Mouse (Mus musculus) stomach, embryonic 14.5 days (tissue): ENCODE results near the gene Gm20425. TPM values are rescaled to one million over a fixed set of nuclear protein-coding genes. Genes with fewer than 3 reads are reported as not detected.
A peak's percentile ranks its signal among the peaks of the same experiment; 100 is the strongest.

Source experiments
- ATAC-seq: fragments of 200-750 bp; cut with Nextera tagmentation; 2 replicates; pipeline ENCODE4 v1.8.0; 2017; ENCODE audit warnings: low read depth, moderate TSS enrichment; ENCODE audit not compliant: insufficient number of reproducible peaks, insufficient read depth, low FRiP score
- H3K27ac ChIP-seq: fragments of 300-500 bp; sonication (generic); 2 replicates; pipeline ENCODE4 v1.5.1; 2014; ENCODE audit warnings: mild to moderate bottlenecking, low read length, moderate library complexity, mixed read lengths
- H3K27me3 ChIP-seq: fragments of 300-500 bp; sonication (generic); 2 replicates; pipeline ENCODE4 v1.6.1; 2014; ENCODE audit warnings: low read length, control low read depth, mixed read lengths; ENCODE audit not compliant: control insufficient read depth, insufficient read depth
- H3K36me3 ChIP-seq: fragments of 300-500 bp; sonication (generic); 2 replicates; pipeline ENCODE4 v1.6.1; 2014; ENCODE audit warnings: mild to moderate bottlenecking, control low read depth, low read length, moderate library complexity, mixed read lengths; ENCODE audit not compliant: control insufficient read depth, insufficient read depth
- H3K4me1 ChIP-seq: fragments of 300-500 bp; sonication (generic); 2 replicates; pipeline ENCODE4 v1.6.1; 2014; ENCODE audit warnings: low read length, control low read depth, mixed read lengths; ENCODE audit not compliant: control insufficient read depth, insufficient read depth
- H3K4me2 ChIP-seq: fragments of 300-500 bp; sonication (generic); replicated peaks from 2 replicates; pipeline ENCODE4 v1.6.1; 2014; ENCODE audit warnings: low read depth, low read length, control low read depth
- H3K4me3 ChIP-seq: fragments of 300-500 bp; sonication (generic); 2 replicates; pipeline ENCODE4 v1.5.1; 2014; ENCODE audit warnings: low read depth, low read length, control low read depth
- H3K9ac ChIP-seq: fragments of 300-500 bp; sonication (generic); replicated peaks from 2 replicates; pipeline ENCODE4 v1.6.1; 2014; ENCODE audit warnings: low read depth, mild to moderate bottlenecking, control low read depth, low read length, moderate library complexity, mixed read lengths
- H3K9me3 ChIP-seq: fragments of 300-500 bp; sonication (generic); 2 replicates; pipeline ENCODE4 v1.6.1; 2016; ENCODE audit warnings: low read depth, low read length, control low read depth; ENCODE audit not compliant: control insufficient read depth
- WGBS: fragments of 180-500 bp; shearing (Covaris S2); extraction: QIAGEN DNeasy Blood & Tissue Kit; methylation state at CpG from one replicate; pipeline ENCODE4 v1.1.7; 2014; 5-methylcytosine and 5-hydroxymethylcytosine counted together
- polyA plus RNA-seq: library from polyadenylated mRNA; unstranded; fragments of >200 nt; fragmentation: Nextera tagmentation; extraction: Ambion mirVana; gene quantifications from 2 replicates; pipeline ENCODE4 v1.2.1, GENCODE M21; 2014

The Gm20425 gene
- polyA plus RNA-seq, result 1.9 TPM in 1 of 2 replicates, not detected in the other

DNA sequence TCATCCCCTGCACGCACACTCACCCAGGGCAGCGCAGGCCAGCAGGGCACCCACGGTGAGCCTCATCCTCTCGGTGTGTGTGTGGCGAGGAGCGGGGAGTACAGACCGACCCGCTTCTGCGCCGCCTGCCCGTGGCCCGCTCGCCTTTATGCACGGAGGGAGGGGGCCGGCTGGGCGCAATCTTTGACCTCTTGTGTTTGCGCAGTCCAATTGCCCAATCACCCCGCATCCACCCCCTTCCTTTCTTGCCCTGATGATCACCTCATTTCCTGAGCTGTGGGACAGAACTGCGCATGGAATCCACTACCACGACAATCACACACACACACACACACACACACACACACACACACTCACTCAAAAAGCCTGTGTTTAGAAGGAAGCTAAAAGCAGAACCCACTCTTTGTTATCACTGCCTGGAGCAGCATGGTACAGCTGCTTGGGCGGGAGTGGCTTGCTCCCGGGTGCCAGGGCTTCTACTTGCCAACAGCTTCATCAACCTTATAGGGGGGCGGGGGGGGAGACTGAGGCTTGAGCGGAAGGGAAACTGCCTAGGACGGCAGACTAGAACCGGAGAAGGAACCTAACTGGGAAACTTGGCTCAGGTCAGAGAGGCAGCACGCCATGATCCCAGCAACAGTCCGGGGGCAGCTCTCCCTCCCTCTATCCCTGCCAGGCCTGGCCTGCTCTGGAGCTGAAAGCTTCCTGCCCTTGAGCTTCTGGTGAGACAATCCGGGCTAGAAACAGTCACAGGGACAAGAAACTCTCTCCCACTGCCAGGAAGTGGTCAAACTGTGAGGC, at the start of gene Gm20425, which contains the start of gene Trf:
Gene Gm20425, minus strand, starts transcription at position 157 of the 801 bp plus-strand sequence.
Gene Trf, minus strand, starts transcription at position 294 of the 801 bp plus-strand sequence.
- H3K4me3 ChIP-seq, result no peak within 1 kb of the TSS
- no peaks in the 10 kb centered on the region for H3K4me1 ChIP-seq
- 53% methylated on average over 27 of the region's 29 CpGs for WGBS
- no peaks in the 10 kb centered on the region for H3K36me3 ChIP-seq
- H3K9me3 ChIP-seq, result no peaks in the 10 kb centered on the region
- H3K27me3 ChIP-seq, result no peaks in the 10 kb centered on the region
- peak within 1 kb of the TSS; percentile 4; the same call in 1 of the 2 replicates for H3K27ac ChIP-seq
- ATAC-seq, result peak; percentile 29; the same call in 1 of the 2 replicates
- peak within 1 kb of the TSS; percentile 25 for H3K4me2 ChIP-seq
- H3K9ac ChIP-seq, result no peak within 1 kb of the TSS

DNA sequence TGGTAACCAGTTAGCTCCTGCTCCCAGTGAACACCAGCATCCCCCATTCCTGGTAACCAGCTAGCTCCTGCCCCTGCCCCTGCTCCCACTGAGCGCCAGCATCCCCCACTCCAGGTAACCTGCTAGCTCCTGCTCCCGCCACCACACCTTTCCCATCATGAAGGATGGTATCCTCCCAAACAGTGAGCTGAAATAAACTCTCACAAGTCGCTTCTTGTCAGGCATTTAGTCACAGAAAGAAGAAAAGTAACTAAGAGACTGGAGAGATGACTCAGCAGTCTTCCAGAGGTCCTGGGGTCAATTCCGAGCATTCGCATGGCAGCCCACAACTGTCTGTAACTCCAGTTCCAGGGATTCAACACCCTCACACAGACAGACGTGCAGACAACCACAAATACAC, 46.8 kb upstream of the Gm20425 start:
- H3K4me2 ChIP-seq, result no peak overlapping the region
- no peak for ATAC-seq
- WGBS, result 77% methylated on average over 6 of the region's 6 CpGs

DNA sequence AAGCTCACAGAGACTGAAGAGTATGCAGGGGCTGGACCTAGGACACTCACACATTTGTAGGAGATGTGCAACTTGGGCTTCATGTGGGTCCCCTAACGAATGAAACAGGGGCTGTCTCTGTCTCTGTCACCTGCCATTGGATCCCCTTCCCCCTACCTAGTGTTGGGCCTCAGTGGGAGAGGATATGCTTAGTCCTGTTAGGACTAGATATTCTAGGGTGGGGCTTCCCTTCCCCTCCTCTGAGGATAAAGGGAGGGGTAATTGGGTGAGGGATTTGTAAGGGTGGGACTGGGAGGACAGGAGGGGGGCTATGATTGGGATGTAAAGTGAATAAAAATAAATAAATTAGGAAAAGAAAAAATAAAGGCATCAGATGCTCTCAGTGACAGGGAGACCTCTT, 45.6 kb upstream of the Gm20425 start:
- no peaks in the 10 kb centered on the region for H3K27me3 ChIP-seq
- 83% methylated on average over 1 of the region's 1 CpGs for WGBS
- H3K9me3 ChIP-seq, result no peaks in the 10 kb centered on the region
- no peak for ATAC-seq
- no peak overlapping the region for H3K9ac ChIP-seq
- H3K4me1 ChIP-seq, result no peaks in the 10 kb centered on the region
- no peak overlapping the region for H3K4me2 ChIP-seq
- H3K27ac ChIP-seq, result no peak overlapping the region
- H3K36me3 ChIP-seq, result no peaks in the 10 kb centered on the region
- no peak overlapping the region for H3K4me3 ChIP-seq

More for the DNA sequence above, 46.8 kb upstream of the Gm20425 start:
- Histone ChIP-seq H3K4me3 (no peak overlapping the region), H3K27ac (no peak overlapping the region), H3K9me3 (no peaks in the 10 kb centered on the region), H3K36me3 (no peaks in the 10 kb centered on the region), H3K4me1 (no peaks in the 10 kb centered on the region), H3K9ac (no peak overlapping the region), H3K27me3 (no peaks in the 10 kb centered on the region)

DNA sequence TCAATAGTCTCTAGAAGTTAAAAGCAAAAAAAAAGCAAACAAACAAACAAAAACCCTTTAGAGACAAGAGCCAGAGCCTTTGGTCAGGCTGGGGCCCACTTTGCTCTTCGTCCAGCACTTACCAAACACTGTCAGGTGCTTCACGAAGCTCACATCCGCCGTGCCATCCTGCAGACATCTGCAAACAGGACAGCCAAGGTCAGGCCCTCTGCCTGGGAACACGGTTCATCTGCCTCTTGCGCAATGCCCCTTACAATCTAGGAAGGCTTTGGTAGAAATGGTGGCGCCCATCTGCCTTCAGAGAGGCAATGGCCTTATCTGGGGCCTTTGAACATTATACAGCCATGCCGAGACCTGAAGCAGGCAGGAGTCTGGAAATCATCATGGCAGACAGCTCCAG, 44.7 kb upstream of the Gm20425 start:
- H3K9me3 ChIP-seq, result no peaks in the 10 kb centered on the region
- no peaks in the 10 kb centered on the region for H3K27me3 ChIP-seq
- no peak overlapping the region for H3K9ac ChIP-seq
- WGBS, result 67% methylated on average over 8 of the region's 8 CpGs
- H3K36me3 ChIP-seq, result no peaks in the 10 kb centered on the region
- H3K4me3 ChIP-seq, result no peak overlapping the region
- no peak for ATAC-seq
- H3K27ac ChIP-seq, result no peak overlapping the region
- H3K4me2 ChIP-seq, result no peak overlapping the region
- no peaks in the 10 kb centered on the region for H3K4me1 ChIP-seq

DNA sequence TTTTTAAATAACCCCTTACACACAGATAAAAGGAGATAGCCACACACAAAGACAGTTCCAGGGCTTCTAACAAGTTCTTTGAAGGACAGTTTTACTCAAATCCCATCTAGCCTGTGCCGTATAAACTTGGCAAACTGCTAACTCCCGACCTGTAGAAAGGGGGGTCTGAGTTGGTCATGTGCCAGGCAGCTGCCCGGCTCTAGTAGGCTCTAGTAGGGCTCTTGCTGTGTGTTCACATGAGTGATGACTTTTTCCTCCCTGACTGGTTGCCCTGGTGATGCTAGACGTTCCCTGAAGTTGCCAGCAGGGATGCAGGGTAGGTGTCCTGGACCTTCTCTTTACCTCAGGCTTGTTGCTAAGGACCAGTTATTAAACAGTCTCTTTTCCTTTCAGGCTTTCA, 41.0 kb upstream of the Gm20425 start:
- no peak overlapping the region for H3K4me2 ChIP-seq
- H3K9me3 ChIP-seq, result no peaks in the 10 kb centered on the region
- no peak overlapping the region for H3K4me3 ChIP-seq
- H3K27ac ChIP-seq, result no peak overlapping the region
- 10% methylated on average over 4 of the region's 4 CpGs for WGBS
- no peaks in the 10 kb centered on the region for H3K27me3 ChIP-seq
- no peaks in the 10 kb centered on the region for H3K4me1 ChIP-seq
- H3K36me3 ChIP-seq, result no peaks in the 10 kb centered on the region
- H3K9ac ChIP-seq, result no peak overlapping the region
- ATAC-seq, result no peak

DNA sequence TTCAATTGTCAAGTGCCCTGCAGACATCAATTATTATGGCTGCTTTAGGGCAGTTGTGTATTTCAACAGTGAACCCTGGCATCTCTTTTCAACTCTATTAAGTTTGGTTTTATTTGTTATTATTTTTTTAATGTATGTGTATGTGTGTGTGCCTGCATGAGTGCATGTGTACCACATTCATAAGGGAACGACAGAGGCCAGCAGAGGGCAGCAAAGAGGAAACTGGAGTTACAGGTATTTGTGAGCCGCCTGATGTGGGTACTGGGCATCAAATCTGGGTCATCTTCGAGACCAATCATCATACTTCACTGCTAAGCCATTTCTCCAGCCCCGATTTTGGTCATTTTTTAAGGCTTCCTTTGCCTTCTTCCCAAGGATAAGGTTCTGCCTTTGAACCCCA, 35.7 kb upstream of the Gm20425 start:
- WGBS, result 88% methylated on average over 4 of the region's 4 CpGs
- Histone ChIP-seq H3K9ac (no peak overlapping the region), H3K4me1 (no peaks in the 10 kb centered on the region), H3K27ac (no peak overlapping the region), H3K9me3 (no peaks in the 10 kb centered on the region), H3K4me2 (no peak overlapping the region), H3K27me3 (no peaks in the 10 kb centered on the region), H3K4me3 (no peak overlapping the region), H3K36me3 (no peaks in the 10 kb centered on the region)
- ATAC-seq, result no peak

DNA sequence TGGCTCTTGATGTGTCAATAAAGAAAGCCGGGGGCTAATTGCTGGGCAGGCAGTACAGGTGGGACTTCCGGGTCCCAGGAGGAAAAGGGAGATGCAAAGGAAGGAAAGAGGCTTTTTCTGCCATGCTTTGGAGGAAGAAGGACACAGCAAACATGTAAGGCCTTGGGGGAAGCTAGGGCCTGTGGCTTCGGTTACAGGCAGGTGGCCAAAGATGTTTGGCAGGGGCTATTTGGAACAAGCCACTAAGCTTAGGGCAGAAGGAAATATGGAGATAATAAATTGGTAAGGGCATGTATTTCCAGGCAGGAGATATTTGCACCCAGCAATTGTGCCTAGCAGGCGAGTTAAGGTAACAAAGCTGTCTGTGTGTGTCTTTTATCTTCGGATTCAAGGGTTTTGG, 22.8 kb upstream of the Gm20425 start:
- Histone ChIP-seq H3K4me2 (no peak overlapping the region), H3K27ac (no peak overlapping the region), H3K9me3 (no peaks in the 10 kb centered on the region), H3K27me3 (no peaks in the 10 kb centered on the region), H3K4me1 (no peaks in the 10 kb centered on the region), H3K36me3 (no peaks in the 10 kb centered on the region), H3K9ac (no peak overlapping the region), H3K4me3 (no peak overlapping the region)
- 73% methylated on average over 5 of the region's 5 CpGs for WGBS
- ATAC-seq, result no peak

DNA sequence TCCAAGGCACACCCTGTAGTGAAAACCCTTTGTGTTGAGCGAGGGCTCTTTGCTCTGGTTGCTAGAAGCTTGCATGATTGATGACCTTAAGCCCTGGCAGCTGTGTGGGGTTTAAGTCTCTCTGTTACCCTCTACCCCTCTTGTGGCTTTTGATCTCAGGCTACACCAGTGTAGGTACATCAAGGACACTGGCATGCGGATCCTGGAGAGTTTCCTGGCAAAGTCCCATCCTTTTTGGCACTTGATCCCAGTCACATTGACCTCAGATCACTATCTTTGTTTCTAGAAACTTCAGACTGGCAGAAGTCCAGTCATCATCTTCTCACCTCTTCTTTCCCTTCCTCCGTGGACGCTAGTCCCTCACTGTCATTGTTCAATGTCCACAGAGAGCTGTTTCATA, 18.5 kb upstream of the Gm20425 start:
- no peak overlapping the region for H3K4me2 ChIP-seq
- no peak for ATAC-seq
- no peak overlapping the region for H3K9ac ChIP-seq
- 28% methylated on average over 4 of the region's 4 CpGs for WGBS
- H3K4me1 ChIP-seq, result no peaks in the 10 kb centered on the region
- H3K36me3 ChIP-seq, result no peaks in the 10 kb centered on the region
- no peak overlapping the region for H3K27ac ChIP-seq
- H3K4me3 ChIP-seq, result no peak overlapping the region
- H3K9me3 ChIP-seq, result no peaks in the 10 kb centered on the region
- no peaks in the 10 kb centered on the region for H3K27me3 ChIP-seq
